8 mouse cellular contexts compared by ENCODE assay signal in genomic region chr10:91229518-91229961, GRCm38 (mm10). TPM values are rescaled to one million over a fixed set of nuclear protein-coding genes. Genes with fewer than 3 reads are reported as not detected.
DNase-seq lines count a peak whose midpoint lies in the region; ATAC-seq and TF ChIP-seq lines count a peak whose summit lies in the region.

No protein-coding gene starts in this region.

- peak overlapping the region; percentile 54 for H3K9ac ChIP-seq in lung, embryonic 16.5 days (ENCODE audit: low read length)
- no peak overlapping the region for H3K9ac ChIP-seq in stomach, embryonic 14.5 days (replicated peaks; ENCODE audit: low read depth, low read length)

- WGBS in lung, embryonic 16.5 days = 21% methylated on average over 7 of the region's 7 CpGs
- WGBS in lung, adult 2 months = 22% methylated on average over 7 of the region's 7 CpGs
- WGBS in stomach, embryonic 14.5 days = 22% methylated on average over 7 of the region's 7 CpGs

- TF ChIP-seq CTCF in lung, adult 2 months (IDR thresholded peaks at IDR 0.05; ENCODE audit: insufficient read depth, low read length) = no peak

- H3K9me3 ChIP-seq in lung, embryonic 16.5 days (ENCODE audit: control insufficient read depth, low read length) = no peaks in the 10 kb centered on the region
- no peaks in the 10 kb centered on the region for H3K9me3 ChIP-seq in stomach, embryonic 14.5 days (ENCODE audit: control insufficient read depth, low read depth, low read length)

- peak overlapping the region; percentile 44 for H3K4me2 ChIP-seq in lung, embryonic 16.5 days (ENCODE audit: low read depth, low read length)
- H3K4me2 ChIP-seq in stomach, embryonic 14.5 days (replicated peaks; ENCODE audit: low read depth, low read length) = peak overlapping the region; percentile 27

- peak overlapping the region; percentile 78 for H3K27ac ChIP-seq in lung, embryonic 16.5 days (ENCODE audit: low read length)
- peak overlapping the region; percentile 66 for H3K27ac ChIP-seq in stomach, embryonic 14.5 days (ENCODE audit: low read length)

- peaks cover 10% of the 10 kb centered on the region for H3K4me1 ChIP-seq in lung, embryonic 16.5 days (replicated peaks; ENCODE audit: control insufficient read depth, insufficient read depth, low read length)
- H3K4me1 ChIP-seq in lung, adult 2 months (ENCODE audit: control insufficient read depth, insufficient read depth, low read length) = no peaks in the 10 kb centered on the region
- H3K4me1 ChIP-seq in stomach, embryonic 14.5 days (ENCODE audit: control insufficient read depth, insufficient read depth, low read length) = peaks cover 11% of the 10 kb centered on the region

- H3K4me3 ChIP-seq in lung, embryonic 16.5 days (ENCODE audit: low read length) = peak overlapping the region; percentile 25
- H3K4me3 ChIP-seq in lung, adult 2 months (replicated peaks; ENCODE audit: extremely low read depth, low read depth, low read length) = no peak overlapping the region
- no peak overlapping the region for H3K4me3 ChIP-seq in stomach, embryonic 14.5 days (ENCODE audit: low read depth, low read length)

- TF ChIP-seq POLR2A in lung, adult 2 months (IDR thresholded peaks at IDR 0.05; ENCODE audit: borderline replicate concordance, extremely low read depth, low read depth, low read length) = no peak

- no peaks in the 10 kb centered on the region for H3K27me3 ChIP-seq in lung, embryonic 16.5 days (ENCODE audit: control insufficient read depth, insufficient read depth, low read depth, low read length)
- H3K27me3 ChIP-seq in stomach, embryonic 14.5 days (ENCODE audit: control insufficient read depth, insufficient read depth, low read length) = no peaks in the 10 kb centered on the region

- DNase-seq in lung, adult 2 months = no peak
- peak; percentile 80 for DNase-seq in embryo, embryonic 11 days
- DNase-seq in lung, postnatal 4 days = peak; percentile 25 to 38
- no peak for DNase-seq in natural killer cell, adult 2 months (ENCODE audit: low spot score in 2 of 2)
- no peak for DNase-seq in T-cell, adult 2 months (ENCODE audit: low spot score)

- no peaks in the 10 kb centered on the region for H3K36me3 ChIP-seq in lung, embryonic 16.5 days (ENCODE audit: control insufficient read depth, insufficient read depth, low read length)
- H3K36me3 ChIP-seq in stomach, embryonic 14.5 days (ENCODE audit: control insufficient read depth, insufficient read depth, low read length) = no peaks in the 10 kb centered on the region

- ATAC-seq in lung, embryonic 16.5 days (ENCODE audit: low read depth) = peak; percentile 68
- ATAC-seq in hematopoietic stem cell, adult 5-6 weeks (replicated peaks in 1 of 2; ENCODE audit: insufficient read depth in 1 of 2, low FRiP score in 2 of 2, low TSS enrichment in 1 of 2, low read depth in 1 of 2, poor library complexity in 2 of 2, severe bottlenecking in 2 of 2) = peak; percentile 43 to 48; a peak in 3 of 4 replicates
- peak; percentile 73; the same call in 1 of the 2 replicates for ATAC-seq in stomach, embryonic 14.5 days (ENCODE audit: insufficient number of reproducible peaks, insufficient read depth, low FRiP score, low read depth)

RNA-seq across cellular contexts. Expression of gene Tmpo, which starts 48.4 kb away (rescaled TPM):
- 210 and 220 TPM in 2 replicates for polyA plus RNA-seq in lung, embryonic 16.5 days (2015; fragmentation: Nextera tagmentation; extraction: Ambion mirVana)
- 40.4 and 49.6 TPM in 2 replicates for polyA plus RNA-seq in lung, adult 2 months (2012; rRNA removed)
- total RNA-seq in hematopoietic stem cell, adult 5-6 weeks (2017) = 447 and 595 TPM in 2 replicates
- 236 and 261 TPM in 2 replicates for polyA plus RNA-seq in stomach, embryonic 14.5 days (2014; fragmentation: Nextera tagmentation; extraction: Ambion mirVana)

Comparison
In these comparisons a context has a peak if more than half of its experiments do, and no peak if none do; other contexts are left out.
1. DNase-seq: peak in embryo, embryonic 11 days (single experiment) and lung, postnatal 4 days (2 of 2); none in lung, adult 2 months (single experiment), natural killer cell, adult 2 months (0 of 2) and T-cell, adult 2 months (single experiment).
2. Peak in every context shown above with its lines, with median percentiles within 50 percentile points of each other: ATAC-seq.